Mouse (Mus musculus) MEL (cell line): ENCODE measurements around the gene Thsd4. TPM values are rescaled to one million over a fixed set of nuclear protein-coding genes. Genes with fewer than 3 reads are reported as not detected.

Experiments
- DNase-seq: peaks from one replicate; pipeline ENCODE4 v3.0.0; 2011; ENCODE audit warnings: low read depth, low spot score
- H3K27ac ChIP-seq: 2 replicates; pipeline ENCODE4 v1.5.1; 2012; ENCODE audit warnings: low read depth, mild to moderate bottlenecking, control low read depth, low read length, moderate library complexity; ENCODE audit not compliant: control insufficient read depth
- H3K27me3 ChIP-seq, 2 experiments: fragments of 150-350 bp in 1 of 2; sonication (generic) in 1 of 2; 2 replicates each; pipeline ENCODE4 v1.6.1; 2012; ENCODE audit warnings: low read length in 2 of 2, mild to moderate bottlenecking in 2 of 2, improper control_type of control experiment in 1 of 2, moderate library complexity in 1 of 2; ENCODE audit not compliant: insufficient read depth in 2 of 2, control insufficient read depth in 1 of 2
- H3K36me3 ChIP-seq, 2 experiments: 2 replicates each; pipeline ENCODE4 v1.6.1; 2012 to 2014; ENCODE audit warnings: low read length in 2 of 2, improper control_type of control experiment in 1 of 2, inconsistent platforms in 1 of 2, mild to moderate bottlenecking in 1 of 2; ENCODE audit not compliant: insufficient read depth in 2 of 2, control insufficient read depth in 1 of 2
- H3K4me1 ChIP-seq, 2 experiments: fragments of 150-350 bp in 1 of 2; sonication (generic) in 1 of 2; 2 replicates each; pipeline ENCODE4 v1.6.1; 2012; ENCODE audit warnings: low read length in 2 of 2, improper control_type of control experiment in 1 of 2, mild to moderate bottlenecking in 1 of 2; ENCODE audit not compliant: insufficient read depth in 2 of 2, control insufficient read depth in 1 of 2
- H3K4me3 ChIP-seq, 2 experiments: fragments of 150-350 bp in 1 of 2; sonication (generic) in 1 of 2; 2 replicates each; pipeline ENCODE4 v1.5.1; 2012; ENCODE audit warnings: low read depth in 2 of 2, low read length in 2 of 2, mild to moderate bottlenecking in 2 of 2, moderate library complexity in 2 of 2, control low read depth in 1 of 2, improper control_type of control experiment in 1 of 2; ENCODE audit not compliant: control insufficient read depth in 1 of 2, insufficient read depth in 1 of 2
- H3K79me2 ChIP-seq: 2 replicates; pipeline ENCODE4 v1.6.1; 2012; ENCODE audit warnings: mild to moderate bottlenecking, low read length, moderate library complexity; ENCODE audit not compliant: control insufficient read depth, poor library complexity, insufficient read depth
- H3K9ac ChIP-seq: 2 replicates; pipeline ENCODE4 v1.6.1; 2012; ENCODE audit warnings: low read depth, mild to moderate bottlenecking, control low read depth, low read length, moderate library complexity; ENCODE audit not compliant: control insufficient read depth, poor library complexity, severe bottlenecking
- H3K9me3 ChIP-seq: fragments of 150-350 bp; sonication (generic); replicated peaks from 2 replicates; pipeline ENCODE4 v1.6.1; 2012; ENCODE audit warnings: mild to moderate bottlenecking, low read length, improper control_type of control experiment, moderate library complexity; ENCODE audit not compliant: insufficient read depth
- CHD2 ChIP-seq: IDR thresholded peaks from 2 replicates; pipeline ENCODE4 v1.6.1; 2011; ENCODE audit warnings: low read length, improper control_type of control experiment
- CTCF ChIP-seq, 3 experiments: IDR thresholded peaks in 2 of 3; conservative IDR thresholded peaks in 1 of 3; 2 replicates each; pipeline ENCODE4 v1.5.1; 2011 to 2012; ENCODE audit warnings: low read length in 3 of 3, low read depth in 2 of 3, mild to moderate bottlenecking in 2 of 3, improper control_type of control experiment in 1 of 3, inconsistent platforms in 1 of 3, mixed read lengths in 1 of 3, moderate library complexity in 1 of 3; ENCODE audit not compliant: control insufficient read depth in 1 of 3, insufficient read depth in 1 of 3, poor library complexity in 1 of 3, severe bottlenecking in 1 of 3
- E2F4 ChIP-seq: IDR thresholded peaks from 2 replicates; pipeline ENCODE4 v1.6.1; 2011; ENCODE audit warnings: low read depth, low read length, improper control_type of control experiment, borderline replicate concordance
- ELF1 ChIP-seq: IDR thresholded peaks from 2 replicates; pipeline ENCODE4 v1.6.1; 2014; ENCODE audit warnings: low read depth, mild to moderate bottlenecking, inconsistent platforms, low read length, improper control_type of control experiment, moderate library complexity
- EP300 ChIP-seq, 2 experiments: IDR thresholded peaks; 2 replicates each; pipeline ENCODE4 v1.6.1; 2011; ENCODE audit warnings: improper control_type of control experiment in 2 of 2, low read length in 2 of 2, low read depth in 1 of 2, mild to moderate bottlenecking in 1 of 2
- ETS1 ChIP-seq: IDR thresholded peaks from 2 replicates; pipeline ENCODE4 v1.6.1; 2012; ENCODE audit warnings: low read depth, mild to moderate bottlenecking, inconsistent platforms, low read length, improper control_type of control experiment, moderate library complexity
- GATA1 ChIP-seq: IDR thresholded peaks from 2 replicates; pipeline ENCODE4 v1.6.1; 2011; ENCODE audit warnings: low read depth, low read length, improper control_type of control experiment
- MAFK ChIP-seq: IDR thresholded peaks from 2 replicates; pipeline ENCODE4 v1.6.1; 2011; ENCODE audit warnings: low read depth, mild to moderate bottlenecking, low read length, improper control_type of control experiment, borderline replicate concordance
- MEF2A ChIP-seq: IDR thresholded peaks from 2 replicates; pipeline ENCODE4 v1.6.1; 2014; ENCODE audit warnings: low read depth, mild to moderate bottlenecking, inconsistent platforms, low read length, improper control_type of control experiment; ENCODE audit not compliant: poor library complexity, insufficient replicate concordance, severe bottlenecking; ENCODE audit errors: extremely low read depth
- MYB ChIP-seq: IDR thresholded peaks from 2 replicates; pipeline ENCODE4 v1.6.1; 2011; ENCODE audit warnings: mild to moderate bottlenecking, low read depth, low read length, improper control_type of control experiment
- NELFE ChIP-seq: IDR thresholded peaks from 2 replicates; pipeline ENCODE4 v1.6.1; 2011; ENCODE audit warnings: low read depth, low read length, improper control_type of control experiment
- NRF1 ChIP-seq: IDR thresholded peaks from 2 replicates; pipeline ENCODE4 v1.6.1; 2014; ENCODE audit warnings: low read depth, mild to moderate bottlenecking, inconsistent platforms, low read length, improper control_type of control experiment, moderate library complexity; ENCODE audit not compliant: poor library complexity, insufficient read depth, severe bottlenecking
- POLR2AphosphoS5 ChIP-seq: IDR thresholded peaks from 2 replicates; pipeline ENCODE4 v1.6.1; 2012; ENCODE audit warnings: low read depth, borderline replicate concordance, mild to moderate bottlenecking, inconsistent platforms, low read length, moderate library complexity, mixed read lengths
- RAD21 ChIP-seq: IDR thresholded peaks from 2 replicates; pipeline ENCODE4 v1.6.1; 2011; ENCODE audit warnings: mild to moderate bottlenecking, low read depth, low read length, improper control_type of control experiment
- TAL1 ChIP-seq: IDR thresholded peaks from 2 replicates; pipeline ENCODE4 v1.6.1; 2012; ENCODE audit warnings: mild to moderate bottlenecking, inconsistent platforms, low read length, moderate library complexity, mixed read lengths
- TBP ChIP-seq: IDR thresholded peaks from 2 replicates; pipeline ENCODE4 v1.8.0; 2011; ENCODE audit warnings: low read depth, low read length, improper control_type of control experiment
- UBTF ChIP-seq: IDR thresholded peaks from 2 replicates; pipeline ENCODE4 v1.6.1; 2012; ENCODE audit warnings: low read depth, mild to moderate bottlenecking, inconsistent platforms, low read length, improper control_type of control experiment, moderate library complexity, borderline replicate concordance; ENCODE audit not compliant: insufficient read depth
- ZC3H11A ChIP-seq: IDR thresholded peaks from 2 replicates; pipeline ENCODE4 v1.6.1; 2012; ENCODE audit warnings: low read depth, mild to moderate bottlenecking, inconsistent platforms, low read length, improper control_type of control experiment
- ZNF384 ChIP-seq: IDR thresholded peaks from 2 replicates; pipeline ENCODE4 v1.6.1; 2012; ENCODE audit warnings: low read depth, mild to moderate bottlenecking, inconsistent platforms, low read length, improper control_type of control experiment
- polyA plus RNA-seq, 2 experiments: library from polyadenylated mRNA; stranded (reverse) in 1 of 2; unstranded in 1 of 2; fragments of >175 nt in 1 of 2; fragments of >200 nt in 1 of 2; gene quantifications; 2 replicates each; pipeline versions ENCODE4 v1.2.1 to v1.2.4; 2012; ENCODE audit warnings: low replicate concordance in 2 of 2, low read depth in 1 of 2; ENCODE audit not compliant: insufficient read length in 2 of 2, insufficient read depth in 1 of 2, missing spikeins in 1 of 2
- total RNA-seq: library from RNA; depleted of rRNA; stranded (reverse); fragments of 300-350 nt; gene quantifications from 2 replicates; pipeline ENCODE4 v1.2.3, GENCODE M21; 2012

The Thsd4 gene
- total and polyA plus RNA-seq, 3 experiments: 0.08 TPM; not detected in 1

DNA sequence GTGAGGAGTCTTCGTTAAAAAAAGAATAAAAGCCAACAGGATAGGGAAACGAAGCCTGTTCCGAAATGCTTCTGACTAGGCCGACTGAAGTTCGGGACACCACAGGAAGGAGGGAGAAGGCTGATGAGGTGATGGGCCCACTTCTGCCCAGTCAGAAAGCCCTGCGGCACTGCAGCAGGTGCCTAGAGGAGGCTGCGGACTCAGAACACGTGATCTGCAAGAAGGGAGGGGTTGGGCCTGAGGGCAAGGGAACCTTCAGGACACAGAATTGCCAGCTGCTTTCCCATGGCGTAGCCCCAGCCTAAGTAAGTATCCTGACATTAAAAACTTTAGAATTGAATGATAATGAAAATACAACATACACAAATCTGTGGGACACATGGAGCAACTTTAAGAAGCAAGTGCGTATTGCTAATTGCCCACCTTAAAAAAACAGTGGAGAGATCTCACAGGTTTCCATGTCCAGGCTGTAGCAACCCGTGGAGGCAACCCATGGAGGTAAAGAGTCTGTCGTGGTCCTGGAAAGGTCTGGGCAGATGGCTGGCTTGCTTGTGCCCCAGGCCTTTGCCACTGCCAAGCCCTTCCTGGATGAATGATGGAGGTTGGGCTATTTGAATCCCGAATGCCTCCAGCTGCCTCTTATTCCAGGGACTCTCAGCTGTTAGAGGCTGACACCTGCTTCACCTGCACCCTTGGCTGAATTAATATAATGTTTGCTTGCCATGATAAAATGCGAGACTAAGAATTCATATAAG, 560.5 kb downstream of the Thsd4 start:
- H3K79me2 ChIP-seq: no peaks in the 10 kb centered on the region
- H3K36me3 ChIP-seq: no peaks in the 10 kb centered on the region
- H3K9ac ChIP-seq: no peak overlapping the region
- H3K9me3 ChIP-seq: no peaks in the 10 kb centered on the region
- no peak overlapping the region for H3K27ac ChIP-seq
- no peak overlapping the region for H3K4me3 ChIP-seq
- peaks cover 1 to 5% of the 10 kb centered on the region in 2 experiments; a peak in 3 of 4 replicates for H3K27me3 ChIP-seq
- no peak for DNase-seq
- H3K4me1 ChIP-seq: no peaks in the 10 kb centered on the region
- TF ChIP-seq GATA1 (no peak), E2F4 (no peak), MAFK (no peak), ELF1 (no peak), ZC3H11A (no peak), CHD2 (no peak), CTCF (IDR thresholded peaks at IDR 0.05 in 2 of 3, conservative IDR thresholded peaks at IDR 0.05 in 1 of 3; ENCODE audit: control insufficient read depth in 1 of 3, insufficient read depth in 1 of 3, low read depth in 2 of 3, low read length in 3 of 3, poor library complexity in 1 of 3, severe bottlenecking in 1 of 3) (no peak), NRF1 (no peak), ZNF384 (no peak), TAL1 (no peak), UBTF (no peak), POLR2AphosphoS5 (no peak), NELFE (no peak)

DNA sequence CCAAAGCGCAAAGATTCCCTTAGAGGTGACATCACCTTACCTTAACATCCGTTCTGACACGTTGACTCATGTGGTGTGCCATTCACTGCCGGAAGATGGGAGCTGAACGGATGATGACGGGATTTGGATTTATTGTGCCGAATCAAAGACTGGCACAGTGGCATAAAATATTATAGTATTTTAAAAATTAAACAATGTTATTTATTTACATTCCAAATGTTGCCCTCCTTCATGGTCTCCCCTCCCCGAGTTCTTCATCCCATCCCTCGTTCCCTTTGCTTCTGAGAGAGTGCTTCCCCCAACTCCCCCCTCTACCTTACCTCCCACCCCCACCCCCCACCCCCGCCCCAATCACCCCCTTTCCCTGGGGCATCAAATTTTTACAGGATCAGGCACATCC, 561.3 kb downstream of the Thsd4 start, which contains the start of gene Nr2e3:
Nr2e3 (minus strand) TSS at position 101 of the 400 bp plus-strand sequence.
- no peaks in the 10 kb centered on the region for H3K4me1 ChIP-seq
- no peaks in the 10 kb centered on the region for H3K36me3 ChIP-seq
- H3K27ac ChIP-seq: no peak within 1 kb of the TSS
- no peak within 1 kb of the TSS for H3K9ac ChIP-seq
- H3K27me3 ChIP-seq: peaks cover 1 to 7% of the 10 kb centered on the region in 2 experiments; a peak in 3 of 4 replicates
- TF ChIP-seq MYB (no peak), RAD21 (no peak), NRF1 (no peak), TBP (no peak), EP300 (IDR thresholded peaks at IDR 0.05; ENCODE audit: low read depth in 1 of 2, low read length in 2 of 2) (no peak), NELFE (no peak), MEF2A (no peak), ETS1 (no peak), ZC3H11A (no peak)
- H3K4me3 ChIP-seq: no peak within 1 kb of the TSS
- no peaks in the 10 kb centered on the region for H3K79me2 ChIP-seq
- DNase-seq: no peak
- H3K9me3 ChIP-seq: no peaks in the 10 kb centered on the region
